Mouse (Mus musculus) megakaryocyte, embryonic 14.5 days (primary cell): ENCODE data around the gene Glyat. TPM values are rescaled to one million over a fixed set of nuclear protein-coding genes. Genes with fewer than 3 reads are reported as not detected.

ENCODE experiments used
- H3K27me3 ChIP-seq: replicated peaks from 2 replicates; pipeline ENCODE3; 2012; ENCODE audit warnings: inconsistent platforms
- H3K36me3 ChIP-seq: replicated peaks from 2 replicates; pipeline ENCODE3; 2012; ENCODE audit warnings: low read length, inconsistent platforms, mixed read lengths
- H3K4me1 ChIP-seq: 2 replicates; pipeline ENCODE4 v1.6.1; 2012; ENCODE audit warnings: inconsistent platforms
- H3K4me3 ChIP-seq: replicated peaks from 2 replicates; pipeline ENCODE3; 2012; ENCODE audit warnings: moderate library complexity, mild to moderate bottlenecking, inconsistent platforms
- H3K9me3 ChIP-seq: 2 replicates; pipeline ENCODE4 v1.6.1; 2012; ENCODE audit warnings: inconsistent platforms
- FLI1 ChIP-seq: IDR thresholded peaks from 2 replicates; pipeline ENCODE4 v1.6.1; 2012; ENCODE audit warnings: low read length, inconsistent platforms, mixed read lengths
- GATA1 ChIP-seq: IDR thresholded peaks from 3 replicates; pipeline ENCODE4 v1.6.1; 2012; ENCODE audit warnings: mixed read lengths, low read length, inconsistent platforms, borderline replicate concordance
- polyA plus RNA-seq: library from polyadenylated mRNA; stranded (reverse); fragments of >175 nt; gene quantifications from 2 replicates; pipeline ENCODE4 v1.2.3, GENCODE M21; 2012; ENCODE audit warnings: low replicate concordance; ENCODE audit not compliant: insufficient read depth

The Glyat gene
- polyA plus RNA-seq, 1 experiment, result not detected

- TF ChIP-seq FLI1 (no peak), GATA1 (no peak)
- Histone ChIP-seq H3K9me3 (no peaks in the 10 kb centered on the region), H3K27me3 (no peaks in the 10 kb centered on the region), H3K4me3 (no peak within 1 kb of the TSS), H3K4me1 (no peaks in the 10 kb centered on the region), H3K36me3 (no peaks in the 10 kb centered on the region)
These were observed 37.0 kb downstream of the Glyat start, which contains the start of gene Olfr1442 for GRCm38 (mm10) chr19:12670139-12670538. Gene Olfr1442 (plus strand): TSS chr19:12670439.

GRCm38 (mm10) chr19:12671051-12671450, 37.9 kb downstream of the Glyat start:
- no peak overlapping the region for H3K4me3 ChIP-seq
- no peaks in the 10 kb centered on the region for H3K27me3 ChIP-seq
- no peaks in the 10 kb centered on the region for H3K4me1 ChIP-seq
- TF ChIP-seq GATA1 (no peak), FLI1 (no peak)
- no peaks in the 10 kb centered on the region for H3K9me3 ChIP-seq
- H3K36me3 ChIP-seq, result no peaks in the 10 kb centered on the region

GRCm38 (mm10) chr19:12677812-12678211, 44.7 kb downstream of the Glyat start, which contains the start of gene Olfr1443:
Gene Olfr1443 (plus strand): TSS chr19:12678112.
- H3K36me3 ChIP-seq, result no peaks in the 10 kb centered on the region
- no peaks in the 10 kb centered on the region for H3K27me3 ChIP-seq
- no peaks in the 10 kb centered on the region for H3K4me1 ChIP-seq
- no peak within 1 kb of the TSS for H3K4me3 ChIP-seq
- H3K9me3 ChIP-seq, result no peaks in the 10 kb centered on the region
- no peak for TF ChIP-seq GATA1
- TF ChIP-seq FLI1, result no peak

GRCm38 (mm10) chr19:12684638-12685037, 51.5 kb downstream of the Glyat start:
- TF ChIP-seq FLI1 (no peak), GATA1 (no peak)
- no peaks in the 10 kb centered on the region for H3K36me3 ChIP-seq

GRCm38 (mm10) chr19:12685231-12685630, 52.1 kb downstream of the Glyat start:
- H3K36me3 ChIP-seq, result no peaks in the 10 kb centered on the region
- no peak for TF ChIP-seq FLI1
- TF ChIP-seq GATA1, result no peak
- no peaks in the 10 kb centered on the region for H3K27me3 ChIP-seq
- no peaks in the 10 kb centered on the region for H3K4me1 ChIP-seq
- no peak overlapping the region for H3K4me3 ChIP-seq
- H3K9me3 ChIP-seq, result no peaks in the 10 kb centered on the region

More at GRCm38 (mm10) chr19:12684638-12685037, 51.5 kb downstream of the Glyat start:
- Histone ChIP-seq H3K4me3 (no peak overlapping the region), H3K27me3 (no peaks in the 10 kb centered on the region), H3K4me1 (no peaks in the 10 kb centered on the region), H3K9me3 (no peaks in the 10 kb centered on the region)

GRCm38 (mm10) chr19:12695590-12695989, 62.5 kb downstream of the Glyat start, which contains the start of gene Keg1:
Gene Keg1 (plus strand): TSS chr19:12695786.
- Histone ChIP-seq H3K27me3 (no peaks in the 10 kb centered on the region), H3K4me3 (no peak within 1 kb of the TSS), H3K4me1 (no peaks in the 10 kb centered on the region), H3K36me3 (no peaks in the 10 kb centered on the region), H3K9me3 (no peaks in the 10 kb centered on the region)
- TF ChIP-seq GATA1 (no peak), FLI1 (no peak)

GRCm38 (mm10) chr19:12696221-12696620, 63.1 kb downstream of the Glyat start:
- TF ChIP-seq GATA1 (no peak), FLI1 (no peak)
- Histone ChIP-seq H3K4me1 (no peaks in the 10 kb centered on the region), H3K9me3 (no peaks in the 10 kb centered on the region), H3K4me3 (no peak overlapping the region), H3K27me3 (no peaks in the 10 kb centered on the region), H3K36me3 (no peaks in the 10 kb centered on the region)

Other genes with a start within 250 kb of the Glyat start
- gene Olfr1440, start 246.0 kb upstream of the Glyat start, polyA plus RNA-seq, result not detected in 2 replicates
- gene Olfr1441, start 215.9 kb upstream of the Glyat start, polyA plus RNA-seq, result not detected in 2 replicates
- not detected in 2 replicates for gene Pfpl, start 205.4 kb upstream of the Glyat start, polyA plus RNA-seq
- gene Mpeg1, start 172.5 kb upstream of the Glyat start, polyA plus RNA-seq, result 6.5 TPM in 1 of 2 replicates, not detected in the other
- gene Dtx4, start 131.9 kb upstream of the Glyat start, polyA plus RNA-seq, result 1.9 and 2.5 TPM in 2 replicates
- 1.7 TPM in 1 of 2 replicates, not detected in the other for gene Fam111a, start 87.6 kb upstream of the Glyat start, polyA plus RNA-seq
- not detected in 2 replicates for gene Gm4952, start 33.3 kb upstream of the Glyat start, polyA plus RNA-seq
- not detected in 2 replicates for gene Olfr1442, start 37.1 kb downstream of the Glyat start, polyA plus RNA-seq
- not detected in 2 replicates for gene Olfr1443, start 44.8 kb downstream of the Glyat start, polyA plus RNA-seq
- not detected in 2 replicates for gene Keg1, start 62.5 kb downstream of the Glyat start, polyA plus RNA-seq
- gene Cntf, start 132.3 kb downstream of the Glyat start, polyA plus RNA-seq, result not detected in 2 replicates
- gene Zfp91, start 162.8 kb downstream of the Glyat start, polyA plus RNA-seq, result 16.1 and 19.5 TPM in 2 replicates
- 0.27 TPM in 1 of 2 replicates, not detected in the other for gene Lpxn, start 162.9 kb downstream of the Glyat start, polyA plus RNA-seq
- gene Gm5244, start 213.4 kb downstream of the Glyat start, polyA plus RNA-seq, result not detected in 2 replicates
- not detected in 2 replicates for gene Olfr1444, start 224.0 kb downstream of the Glyat start, polyA plus RNA-seq